Mouse (Mus musculus) ES-E14 (cell line): ENCODE data around the gene Cep57l1.

Experiments used
- HCFC1 ChIP-seq: IDR thresholded peaks from 2 replicates; pipeline ENCODE4 v1.6.1; 2012; ENCODE audit warnings: low read length, inconsistent platforms, borderline replicate concordance; ENCODE audit not compliant: insufficient read depth
- MAFK ChIP-seq: IDR thresholded peaks from 2 replicates; pipeline ENCODE4 v1.6.1; 2014; ENCODE audit warnings: mild to moderate bottlenecking, low read depth, low read length, inconsistent platforms; ENCODE audit not compliant: insufficient read depth
- ZC3H11A ChIP-seq: IDR thresholded peaks from 2 replicates; pipeline ENCODE4 v1.6.1; 2012; ENCODE audit warnings: low read depth, mild to moderate bottlenecking, inconsistent platforms, low read length, borderline replicate concordance

DNA sequence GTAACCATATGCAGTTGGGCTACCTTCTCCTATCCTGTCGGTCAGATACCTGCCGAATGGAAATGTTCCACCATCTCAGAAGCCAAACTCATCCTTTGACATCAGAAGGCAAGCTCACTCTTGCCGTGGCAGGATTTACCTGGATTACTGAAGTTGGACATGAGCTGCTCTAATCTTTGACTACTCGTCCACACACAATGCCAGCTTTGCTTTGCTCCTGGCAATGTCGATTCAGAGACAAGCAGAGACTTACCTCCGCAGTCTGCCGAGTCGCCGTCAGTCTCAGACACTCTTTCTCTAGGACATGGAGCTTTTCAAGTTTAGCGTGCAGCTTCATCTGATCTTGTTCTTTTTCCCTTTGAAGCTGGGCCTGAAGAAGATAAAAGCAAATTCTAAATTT lies 78.9 kb downstream of the Cep57l1 start:
- TF ChIP-seq HCFC1 (no peak), MAFK (no peak), ZC3H11A (no peak)
